Mouse (Mus musculus): ENCODE measurements at regions not wholly inside any gene's neighbourhood (a gene's known extent, or its start where the extent isn't known, plus 50 kb on each side); places are given as distances from the start of the nearest gene placed in this dataset.

DNA sequence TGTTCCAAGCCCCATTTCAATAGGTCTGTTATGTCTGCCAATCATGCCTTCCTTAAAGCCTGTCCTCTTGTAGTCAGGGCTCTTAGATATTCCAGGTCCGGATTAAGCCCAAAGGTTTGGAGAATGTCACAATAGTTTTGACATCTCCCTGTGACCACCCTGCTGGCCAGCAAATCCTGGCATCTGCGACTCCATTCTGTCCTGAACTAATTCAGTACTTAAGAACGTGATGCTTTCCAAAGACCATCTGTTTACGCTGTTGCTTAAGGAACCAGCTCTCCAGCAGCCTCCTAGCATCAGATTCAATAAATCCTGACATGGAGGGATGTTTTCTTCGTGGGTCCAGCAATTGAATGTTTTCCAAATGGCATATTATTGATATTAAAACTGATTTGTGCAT, 132.7 kb upstream of the Ctbp2 start:
- TF ChIP-seq CTCF (IDR thresholded peaks at IDR 0.05; ENCODE audit: insufficient read depth, low read length) (no peak), POLR2A (IDR thresholded peaks at IDR 0.05; ENCODE audit: borderline replicate concordance, extremely low read depth, low read depth, low read length) (no peak)
